Mouse (Mus musculus): ENCODE measurements around the gene Areg. TPM values are rescaled to one million over a fixed set of nuclear protein-coding genes. Genes with fewer than 3 reads are reported as not detected.

Areg gene
- polyA plus RNA-seq, 1 experiment from 2014 or later, result 14.4 TPM

- Histone ChIP-seq H3K27me3 (ENCODE audit: control insufficient read depth, insufficient read depth, low read length) (no peaks in the 10 kb centered on the region), H3K36me3 (ENCODE audit: control insufficient read depth, insufficient read depth, low read length) (no peaks in the 10 kb centered on the region), H3K27ac (replicated peaks) (no peak overlapping the region), H3K4me1 (replicated peaks; ENCODE audit: control insufficient read depth, insufficient read depth) (no peaks in the 10 kb centered on the region), H3K9ac (ENCODE audit: low read length) (no peak overlapping the region), H3K4me3 (ENCODE audit: low read depth, low read length) (no peak overlapping the region), H3K9me3 (ENCODE audit: control insufficient read depth, low read length) (no peaks in the 10 kb centered on the region), H3K4me2 (replicated peaks; ENCODE audit: low read depth) (no peak overlapping the region)
- WGBS, result 56% methylated on average over 6 of the region's 6 CpGs
- peak; percentile 80 for ATAC-seq (ENCODE audit: low FRiP score, low TSS enrichment)
- TF ChIP-seq CTCF (IDR thresholded peaks at IDR 0.05; ENCODE audit: low read depth) (no peak), EP300 (optimal IDR thresholded peaks at IDR 0.05) (no peak)
- no peak for DNase-seq (ENCODE audit: low spot score)
These were observed 29.3 kb upstream of the Areg start for GRCm38 (mm10) chr5:91110023-91110670.

- Histone ChIP-seq H3K27me3 (ENCODE audit: control insufficient read depth, insufficient read depth, low read length) (no peaks in the 10 kb centered on the region), H3K4me1 (replicated peaks; ENCODE audit: control insufficient read depth, insufficient read depth) (no peaks in the 10 kb centered on the region), H3K9me3 (ENCODE audit: control insufficient read depth, low read length) (no peaks in the 10 kb centered on the region), H3K36me3 (ENCODE audit: control insufficient read depth, insufficient read depth, low read length) (no peaks in the 10 kb centered on the region), H3K27ac (replicated peaks) (no peak overlapping the region), H3K4me2 (replicated peaks; ENCODE audit: low read depth) (no peak overlapping the region), H3K9ac (ENCODE audit: low read length) (no peak overlapping the region), H3K4me3 (ENCODE audit: low read depth, low read length) (no peak overlapping the region)
- DNase-seq (ENCODE audit: low spot score), result no peak
- no peak for ATAC-seq (ENCODE audit: low FRiP score, low TSS enrichment)
- WGBS, result 71% methylated on average over 8 of the region's 8 CpGs
- TF ChIP-seq CTCF (IDR thresholded peaks at IDR 0.05; ENCODE audit: low read depth), result no peak
These were observed 28.4 kb upstream of the Areg start for GRCm38 (mm10) chr5:91111019-91111418.

- ATAC-seq (ENCODE audit: low FRiP score, low TSS enrichment) (no peak), DNase-seq (ENCODE audit: low spot score) (no peak)
- TF ChIP-seq EP300 (optimal IDR thresholded peaks at IDR 0.05) (no peak), CTCF (IDR thresholded peaks at IDR 0.05; ENCODE audit: low read depth) (no peak)
- Histone ChIP-seq H3K4me1 (replicated peaks; ENCODE audit: control insufficient read depth, insufficient read depth) (no peaks in the 10 kb centered on the region), H3K4me2 (replicated peaks; ENCODE audit: low read depth) (no peak overlapping the region), H3K9ac (ENCODE audit: low read length) (no peak overlapping the region), H3K27ac (replicated peaks) (no peak overlapping the region), H3K4me3 (ENCODE audit: low read depth, low read length) (no peak overlapping the region), H3K9me3 (ENCODE audit: control insufficient read depth, low read length) (no peaks in the 10 kb centered on the region), H3K36me3 (ENCODE audit: control insufficient read depth, insufficient read depth, low read length) (no peaks in the 10 kb centered on the region), H3K27me3 (ENCODE audit: control insufficient read depth, insufficient read depth, low read length) (no peaks in the 10 kb centered on the region)
- WGBS, result 64% methylated on average over 2 of the region's 2 CpGs
These were observed 25.4 kb upstream of the Areg start for GRCm38 (mm10) chr5:91113967-91114366.

GRCm38 (mm10) chr5:91114574-91114973 lies 24.8 kb upstream of the Areg start:
- DNase-seq (ENCODE audit: low spot score) (no peak), ATAC-seq (ENCODE audit: low FRiP score, low TSS enrichment) (no peak)
- 76% methylated on average over 1 of the region's 1 CpGs for WGBS
- Histone ChIP-seq H3K4me2 (replicated peaks; ENCODE audit: low read depth) (no peak overlapping the region), H3K27ac (replicated peaks) (no peak overlapping the region), H3K36me3 (ENCODE audit: control insufficient read depth, insufficient read depth, low read length) (no peaks in the 10 kb centered on the region), H3K4me3 (ENCODE audit: low read depth, low read length) (no peak overlapping the region), H3K27me3 (ENCODE audit: control insufficient read depth, insufficient read depth, low read length) (no peaks in the 10 kb centered on the region), H3K4me1 (replicated peaks; ENCODE audit: control insufficient read depth, insufficient read depth) (no peaks in the 10 kb centered on the region), H3K9ac (ENCODE audit: low read length) (no peak overlapping the region), H3K9me3 (ENCODE audit: control insufficient read depth, low read length) (no peaks in the 10 kb centered on the region)
- TF ChIP-seq CTCF (IDR thresholded peaks at IDR 0.05; ENCODE audit: low read depth) (no peak), EP300 (optimal IDR thresholded peaks at IDR 0.05) (no peak)

GRCm38 (mm10) chr5:91118618-91119017 lies 20.8 kb upstream of the Areg start:
- Histone ChIP-seq H3K9ac (ENCODE audit: low read length) (no peak overlapping the region), H3K4me3 (ENCODE audit: low read depth, low read length) (no peak overlapping the region), H3K27me3 (ENCODE audit: control insufficient read depth, insufficient read depth, low read length) (no peaks in the 10 kb centered on the region), H3K9me3 (ENCODE audit: control insufficient read depth, low read length) (no peaks in the 10 kb centered on the region), H3K27ac (replicated peaks) (no peak overlapping the region), H3K4me1 (replicated peaks; ENCODE audit: control insufficient read depth, insufficient read depth) (no peaks in the 10 kb centered on the region), H3K36me3 (ENCODE audit: control insufficient read depth, insufficient read depth, low read length) (no peaks in the 10 kb centered on the region), H3K4me2 (replicated peaks; ENCODE audit: low read depth) (no peak overlapping the region)
- TF ChIP-seq CTCF (IDR thresholded peaks at IDR 0.05; ENCODE audit: low read depth) (no peak), EP300 (optimal IDR thresholded peaks at IDR 0.05) (no peak)
- no peak for DNase-seq (ENCODE audit: low spot score)
- ATAC-seq (ENCODE audit: low FRiP score, low TSS enrichment), result peak; percentile 93

DNA sequence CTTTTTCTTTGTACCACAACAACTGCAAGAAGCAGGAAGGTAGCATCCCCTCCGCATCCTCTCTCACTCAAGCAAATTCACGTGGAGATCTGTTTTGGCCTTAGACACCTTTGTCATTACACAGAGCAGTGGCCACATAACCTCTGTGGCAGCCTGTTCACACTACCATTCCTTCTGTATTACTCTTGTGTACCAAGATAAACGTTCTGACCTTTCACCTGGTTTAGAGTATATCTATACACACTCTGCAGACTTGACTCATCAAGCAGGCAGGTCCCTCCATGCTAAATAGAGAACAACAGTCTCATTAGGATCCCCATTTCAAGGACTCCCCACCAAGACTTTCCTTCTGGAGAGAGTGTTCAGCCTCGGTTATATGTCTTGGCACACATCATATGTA lies 16.0 kb upstream of the Areg start:
- no peak for DNase-seq (ENCODE audit: low spot score)
- Histone ChIP-seq H3K27me3 (ENCODE audit: control insufficient read depth, insufficient read depth, low read length) (no peaks in the 10 kb centered on the region), H3K9me3 (ENCODE audit: control insufficient read depth, low read length) (no peaks in the 10 kb centered on the region), H3K9ac (ENCODE audit: low read length) (no peak overlapping the region), H3K4me1 (replicated peaks; ENCODE audit: control insufficient read depth, insufficient read depth) (no peaks in the 10 kb centered on the region), H3K4me2 (replicated peaks; ENCODE audit: low read depth) (no peak overlapping the region), H3K4me3 (ENCODE audit: low read depth, low read length) (no peak overlapping the region), H3K27ac (replicated peaks) (no peak overlapping the region), H3K36me3 (ENCODE audit: control insufficient read depth, insufficient read depth, low read length) (no peaks in the 10 kb centered on the region)
- peak; percentile 61; the same call in 1 of the 2 replicates for ATAC-seq (ENCODE audit: low FRiP score, low TSS enrichment)
- TF ChIP-seq EP300 (optimal IDR thresholded peaks at IDR 0.05), result no peak
- TF ChIP-seq CTCF (IDR thresholded peaks at IDR 0.05; ENCODE audit: low read depth), result no peak
- WGBS, result 57% methylated on average over 4 of the region's 4 CpGs

All from stomach, postnatal 0 days (tissue).